Mouse (Mus musculus): ENCODE measurements around the gene Slc8b1. TPM values are rescaled to one million over a fixed set of nuclear protein-coding genes. Genes with fewer than 3 reads are reported as not detected.

The Slc8b1 gene
- 6.6 and 6.7 TPM in 2 replicates for polyA plus RNA-seq (2015; fragmentation: Nextera tagmentation; extraction: Ambion mirVana)

GRCm38 (mm10) chr5:120510982-120511642 is at the start of gene Slc8b1:
Slc8b1 (plus strand) TSS chr5:120511168.
- Histone ChIP-seq H3K9me3 (no peaks in the 10 kb centered on the region), H3K4me2 (peak within 1 kb of the TSS; percentile 89), H3K4me3 (peak within 1 kb of the TSS; percentile 64), H3K27me3 (no peaks in the 10 kb centered on the region), H3K9ac (peak within 1 kb of the TSS; percentile 43), H3K4me1 (peaks cover 49% of the 10 kb centered on the region), H3K36me3 (no peaks in the 10 kb centered on the region), H3K27ac (peak within 1 kb of the TSS; percentile 50)
- WGBS, result under 1% methylated on average over 33 of the region's 36 CpGs
- ATAC-seq (ENCODE audit: borderline replicate concordance, extremely low read depth, low FRiP score, low TSS enrichment), result peak; percentile 90

DNA sequence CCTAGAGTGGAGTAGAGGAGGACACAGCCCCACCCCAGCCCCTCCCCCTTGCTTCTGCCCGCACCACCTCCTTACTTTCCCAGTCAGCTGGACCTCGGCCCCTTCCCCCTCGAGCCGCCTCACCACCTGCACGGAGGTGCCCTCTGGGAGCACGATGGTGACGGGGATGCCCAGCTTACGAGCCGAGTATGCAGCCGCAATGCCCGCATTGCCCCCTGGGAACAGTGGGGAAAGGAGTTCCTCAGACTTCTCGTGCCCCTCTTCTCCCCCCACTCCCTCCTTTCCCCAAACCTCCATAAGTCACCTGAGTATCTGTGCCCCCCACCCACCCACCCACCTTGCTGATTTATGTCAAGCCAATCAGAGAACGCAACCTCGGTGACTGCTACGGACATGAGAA is 49.1 kb upstream of the Slc8b1 start:
- Histone ChIP-seq H3K27ac (no peak overlapping the region), H3K27me3 (no peaks in the 10 kb centered on the region; the same call in 1 of the 2 replicates), H3K9ac (no peak overlapping the region), H3K4me3 (no peak overlapping the region), H3K4me1 (no peaks in the 10 kb centered on the region), H3K9me3 (no peaks in the 10 kb centered on the region), H3K36me3 (no peaks in the 10 kb centered on the region), H3K4me2 (no peak overlapping the region)
- no peak for ATAC-seq (ENCODE audit: borderline replicate concordance, extremely low read depth, low FRiP score, low TSS enrichment)
- 60% methylated on average over 15 of the region's 15 CpGs for WGBS

DNA sequence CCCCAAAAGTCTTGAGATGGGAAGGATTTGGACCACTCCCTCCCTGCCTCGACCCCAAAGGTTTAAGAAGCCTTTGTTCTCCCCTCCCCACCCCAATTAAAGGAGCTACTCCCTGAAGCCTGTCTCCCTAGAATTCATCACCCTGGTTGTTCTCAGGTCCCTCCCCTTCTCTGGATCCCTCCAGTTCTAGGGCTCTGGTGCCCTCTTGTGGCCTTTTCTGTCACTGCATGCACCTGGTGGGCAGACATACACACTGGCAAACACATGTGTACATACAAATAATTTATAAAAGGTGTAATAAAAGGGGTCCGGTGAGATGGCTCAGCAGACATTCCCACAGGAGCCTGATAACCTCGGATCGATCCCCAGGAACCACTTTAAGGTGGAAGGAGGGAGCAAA is 46.6 kb upstream of the Slc8b1 start:
- Histone ChIP-seq H3K9ac (no peak overlapping the region), H3K27me3 (no peaks in the 10 kb centered on the region; the same call in 1 of the 2 replicates), H3K4me3 (no peak overlapping the region), H3K9me3 (no peaks in the 10 kb centered on the region), H3K4me1 (no peaks in the 10 kb centered on the region), H3K27ac (no peak overlapping the region), H3K4me2 (no peak overlapping the region), H3K36me3 (no peaks in the 10 kb centered on the region)
- ATAC-seq (ENCODE audit: borderline replicate concordance, extremely low read depth, low FRiP score, low TSS enrichment), result no peak
- WGBS, result 79% methylated on average over 4 of the region's 4 CpGs

DNA sequence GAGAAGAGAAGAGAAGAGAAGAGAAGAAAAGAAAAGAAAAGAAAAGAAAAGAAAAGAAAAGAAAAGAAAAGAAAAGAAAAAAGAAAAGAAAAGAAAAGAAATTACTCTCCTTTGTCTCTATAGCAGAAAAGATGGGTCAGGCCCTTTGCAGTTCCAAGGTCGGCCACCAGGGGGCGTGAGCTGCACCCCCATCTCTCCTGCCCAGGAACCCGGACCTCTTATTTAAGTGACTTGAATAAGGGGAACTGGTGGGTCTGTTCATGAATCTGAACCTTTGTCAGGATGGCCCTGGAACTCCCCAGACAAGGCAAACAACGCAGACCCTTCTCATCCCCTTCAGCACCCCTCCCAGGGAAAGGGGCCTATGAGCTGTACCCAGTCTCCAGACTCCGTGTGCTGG is 45.9 kb upstream of the Slc8b1 start:
- no peak overlapping the region for H3K27ac ChIP-seq
- no peaks in the 10 kb centered on the region for H3K4me1 ChIP-seq
- no peak overlapping the region for H3K4me2 ChIP-seq
- H3K9me3 ChIP-seq, result no peaks in the 10 kb centered on the region
- H3K36me3 ChIP-seq, result no peaks in the 10 kb centered on the region
- WGBS, result 34% methylated on average over 5 of the region's 5 CpGs
- H3K27me3 ChIP-seq, result no peaks in the 10 kb centered on the region; the same call in 1 of the 2 replicates
- no peak for ATAC-seq (ENCODE audit: borderline replicate concordance, extremely low read depth, low FRiP score, low TSS enrichment)
- H3K4me3 ChIP-seq, result no peak overlapping the region
- H3K9ac ChIP-seq, result no peak overlapping the region

- Histone ChIP-seq H3K27ac (no peak overlapping the region), H3K27me3 (no peaks in the 10 kb centered on the region; the same call in 1 of the 2 replicates), H3K4me1 (no peaks in the 10 kb centered on the region), H3K9me3 (no peaks in the 10 kb centered on the region), H3K4me2 (no peak overlapping the region), H3K36me3 (no peaks in the 10 kb centered on the region), H3K4me3 (no peak overlapping the region), H3K9ac (no peak overlapping the region)
- peak; percentile 50; the same call in 1 of the 2 replicates for ATAC-seq (ENCODE audit: borderline replicate concordance, extremely low read depth, low FRiP score, low TSS enrichment)
- 57% methylated on average over 6 of the region's 6 CpGs for WGBS
Observed at GRCm38 (mm10) chr5:120465860-120466259, 45.1 kb upstream of the Slc8b1 start.

DNA sequence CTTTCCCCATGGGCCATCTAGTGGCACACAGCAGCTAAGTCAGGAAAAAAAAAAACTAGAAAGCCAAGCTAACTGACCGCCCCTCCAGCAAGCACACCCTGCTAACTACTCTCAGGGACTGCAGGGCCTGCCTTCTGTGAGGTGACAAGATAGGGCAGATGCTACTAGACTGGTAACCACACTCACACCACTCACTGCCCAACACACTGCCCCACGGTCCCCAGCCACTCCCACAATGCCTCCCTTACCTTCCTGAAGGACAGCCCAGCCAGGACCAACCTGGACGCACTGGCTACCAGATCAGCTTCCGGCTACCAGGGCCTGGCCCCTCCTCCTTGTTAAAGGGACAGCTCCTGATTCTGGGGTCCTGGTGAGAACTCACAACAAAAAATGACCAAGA is 43.9 kb upstream of the Slc8b1 start:
- H3K9me3 ChIP-seq, result no peaks in the 10 kb centered on the region
- peak overlapping the region; percentile 27 for H3K4me2 ChIP-seq
- H3K36me3 ChIP-seq, result no peaks in the 10 kb centered on the region
- 7% methylated on average over 4 of the region's 4 CpGs for WGBS
- no peak overlapping the region for H3K9ac ChIP-seq
- no peak for ATAC-seq (ENCODE audit: borderline replicate concordance, extremely low read depth, low FRiP score, low TSS enrichment)
- no peaks in the 10 kb centered on the region for H3K4me1 ChIP-seq
- no peak overlapping the region for H3K27ac ChIP-seq
- peak overlapping the region; percentile 16; the same call in 1 of the 2 replicates for H3K4me3 ChIP-seq
- H3K27me3 ChIP-seq, result no peaks in the 10 kb centered on the region; the same call in 1 of the 2 replicates

DNA sequence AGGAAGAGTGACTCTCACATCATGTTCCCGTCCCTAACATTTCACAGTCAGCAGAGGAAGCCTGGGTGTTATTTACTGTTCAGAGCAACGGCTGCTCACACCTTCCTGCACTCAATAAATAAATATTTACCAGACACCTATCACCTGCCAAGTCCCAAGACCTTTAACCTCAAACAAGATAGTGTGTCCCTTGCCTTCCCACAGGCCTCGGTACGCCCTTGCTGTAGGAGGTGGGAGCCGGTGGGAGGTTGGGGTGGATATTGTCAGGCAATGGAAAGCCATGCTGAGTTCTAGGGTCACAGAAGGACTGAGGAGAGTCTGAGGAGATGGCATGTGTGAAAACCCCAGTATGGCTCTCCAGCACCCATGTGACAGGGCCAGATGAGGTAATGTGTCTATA is 42.6 kb upstream of the Slc8b1 start:
- ATAC-seq (ENCODE audit: borderline replicate concordance, extremely low read depth, low FRiP score, low TSS enrichment), result no peak
- WGBS, result 57% methylated on average over 5 of the region's 5 CpGs

GRCm38 (mm10) chr5:120468830-120469229 is 42.1 kb upstream of the Slc8b1 start:
- no peaks in the 10 kb centered on the region for H3K36me3 ChIP-seq
- no peak for ATAC-seq (ENCODE audit: borderline replicate concordance, extremely low read depth, low FRiP score, low TSS enrichment)
- no peak overlapping the region for H3K9ac ChIP-seq
- no peak overlapping the region for H3K4me3 ChIP-seq
- no peak overlapping the region for H3K27ac ChIP-seq
- 67% methylated on average over 6 of the region's 6 CpGs for WGBS
- H3K4me1 ChIP-seq, result no peaks in the 10 kb centered on the region
- H3K4me2 ChIP-seq, result no peak overlapping the region
- H3K27me3 ChIP-seq, result no peaks in the 10 kb centered on the region
- H3K9me3 ChIP-seq, result no peaks in the 10 kb centered on the region

More for the DNA sequence above, 42.6 kb upstream of the Slc8b1 start:
- no peaks in the 10 kb centered on the region for H3K4me1 ChIP-seq
- H3K9me3 ChIP-seq, result no peaks in the 10 kb centered on the region
- H3K9ac ChIP-seq, result no peak overlapping the region
- no peak overlapping the region for H3K27ac ChIP-seq
- H3K4me2 ChIP-seq, result no peak overlapping the region
- H3K4me3 ChIP-seq, result no peak overlapping the region
- H3K27me3 ChIP-seq, result no peaks in the 10 kb centered on the region; the same call in 1 of the 2 replicates
- no peaks in the 10 kb centered on the region for H3K36me3 ChIP-seq

GRCm38 (mm10) chr5:120471538-120471937 is 39.4 kb upstream of the Slc8b1 start:
- WGBS, result 24% methylated on average over 4 of the region's 4 CpGs
- no peak overlapping the region for H3K4me2 ChIP-seq
- no peak for ATAC-seq (ENCODE audit: borderline replicate concordance, extremely low read depth, low FRiP score, low TSS enrichment)
- no peak overlapping the region for H3K9ac ChIP-seq
- no peak overlapping the region for H3K27ac ChIP-seq
- H3K9me3 ChIP-seq, result no peaks in the 10 kb centered on the region
- no peaks in the 10 kb centered on the region for H3K27me3 ChIP-seq
- H3K36me3 ChIP-seq, result no peaks in the 10 kb centered on the region
- H3K4me1 ChIP-seq, result no peaks in the 10 kb centered on the region
- H3K4me3 ChIP-seq, result no peak overlapping the region

DNA sequence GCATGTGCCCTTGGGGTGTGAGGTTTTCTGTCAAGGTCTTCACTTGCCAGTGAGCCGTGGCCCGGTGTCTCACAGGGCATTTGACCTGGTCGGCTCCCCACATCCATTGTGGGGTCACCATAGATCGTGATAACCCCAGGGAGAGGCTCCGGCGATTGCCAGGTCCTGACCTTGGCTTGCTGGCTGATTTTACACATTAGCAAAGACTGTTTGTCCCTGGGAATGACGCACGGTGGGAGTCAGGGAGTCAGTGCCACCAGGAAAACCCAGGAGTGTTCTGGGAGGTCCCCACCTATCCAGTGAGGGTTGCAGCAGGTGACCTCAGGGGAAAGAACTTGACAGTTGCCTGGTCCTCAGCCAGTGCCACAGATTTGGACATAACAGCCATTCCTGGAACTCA is 38.2 kb upstream of the Slc8b1 start, which contains the start of gene Sdsl:
Gene Sdsl, minus strand, starts transcription at position 41 of the 400 bp plus-strand sequence.
- Histone ChIP-seq H3K36me3 (no peaks in the 10 kb centered on the region), H3K4me3 (no peak within 1 kb of the TSS), H3K9me3 (no peaks in the 10 kb centered on the region), H3K27me3 (no peaks in the 10 kb centered on the region), H3K27ac (no peak within 1 kb of the TSS), H3K4me2 (no peak within 1 kb of the TSS), H3K9ac (no peak within 1 kb of the TSS), H3K4me1 (no peaks in the 10 kb centered on the region)
- 55% methylated on average over 8 of the region's 8 CpGs for WGBS
- ATAC-seq (ENCODE audit: borderline replicate concordance, extremely low read depth, low FRiP score, low TSS enrichment), result no peak

GRCm38 (mm10) chr5:120473361-120473760 is 37.6 kb upstream of the Slc8b1 start:
- Histone ChIP-seq H3K4me2 (no peak overlapping the region), H3K36me3 (no peaks in the 10 kb centered on the region), H3K4me1 (no peaks in the 10 kb centered on the region), H3K27me3 (no peaks in the 10 kb centered on the region), H3K27ac (no peak overlapping the region), H3K9me3 (no peaks in the 10 kb centered on the region), H3K4me3 (no peak overlapping the region), H3K9ac (no peak overlapping the region)
- WGBS, result 86% methylated on average over 2 of the region's 2 CpGs
- no peak for ATAC-seq (ENCODE audit: borderline replicate concordance, extremely low read depth, low FRiP score, low TSS enrichment)

DNA sequence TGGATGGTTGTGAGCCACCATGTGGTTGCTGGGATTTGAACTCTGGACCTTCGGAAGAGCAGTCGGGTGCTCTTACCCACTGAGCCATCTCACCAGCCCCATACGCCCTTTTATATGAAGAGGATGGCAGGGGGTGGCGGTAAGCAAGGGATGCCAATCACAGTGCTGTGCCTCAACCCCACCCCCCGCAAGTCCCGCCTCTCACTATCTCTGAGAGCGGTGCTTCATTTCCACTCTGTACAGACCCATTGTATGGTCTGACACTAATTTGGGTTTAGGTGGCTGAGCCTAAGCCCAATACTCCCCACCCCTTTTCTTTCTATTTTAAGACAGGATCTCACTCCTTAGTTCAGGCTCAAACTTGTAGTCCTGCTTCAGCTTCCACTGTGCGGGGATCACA is 35.1 kb upstream of the Slc8b1 start:
- no peaks in the 10 kb centered on the region for H3K9me3 ChIP-seq
- no peak overlapping the region for H3K27ac ChIP-seq
- 54% methylated on average over 8 of the region's 8 CpGs for WGBS
- H3K4me1 ChIP-seq, result no peaks in the 10 kb centered on the region
- H3K27me3 ChIP-seq, result no peaks in the 10 kb centered on the region
- ATAC-seq (ENCODE audit: borderline replicate concordance, extremely low read depth, low FRiP score, low TSS enrichment), result no peak
- no peak overlapping the region for H3K4me3 ChIP-seq
- no peak overlapping the region for H3K9ac ChIP-seq
- no peak overlapping the region for H3K4me2 ChIP-seq
- H3K36me3 ChIP-seq, result no peaks in the 10 kb centered on the region

All from lung, embryonic 15.5 days (tissue).